Mouse (Mus musculus): ENCODE results near the gene Ndufs7. TPM values are rescaled to one million over a fixed set of nuclear protein-coding genes. Genes with fewer than 3 reads are reported as not detected.

Ndufs7 gene
- polyA plus RNA-seq (2012; fragmentation: generic; extraction: Trizol), result 100 to 1,000 TPM; 324 to 363 TPM

GRCm38 (mm10) chr10:80248971-80249640, at the start of gene Ndufs7:
Gene Ndufs7 (plus strand): TSS chr10:80249121.

GRCm38 (mm10) chr10:80226416-80227165, 22.3 kb upstream of the Ndufs7 start, which contains the start of gene Mum1:
Gene Mum1 (plus strand): TSS chr10:80226434.

GRCm38 (mm10) chr10:80260642-80261584, 12.0 kb downstream of the Ndufs7 start, which contains the start of the genes Gamt and Dazap1:
Gene Gamt (minus strand): TSS chr10:80261012.
Gene Dazap1 (plus strand): TSS chr10:80261486.

GRCm38 (mm10) chr10:80292251-80293146, 43.6 kb downstream of the Ndufs7 start, which contains the start of gene Rps15:
Gene Rps15 (plus strand): TSS chr10:80292453.

GRCm38 (mm10) chr10:80295618-80296425, 46.9 kb downstream of the Ndufs7 start, which contains the start of gene Apc2:
Gene Apc2 (plus strand): TSS chr10:80295977.

Other genes with a start within 250 kb of the Ndufs7 start
- under 1 TPM; 0.58 to 0.84 TPM for gene Arhgap45, start 232.5 kb upstream of the Ndufs7 start, polyA plus RNA-seq (2012; fragmentation: generic; extraction: Trizol)
- gene Polr2e, start 209.3 kb upstream of the Ndufs7 start, polyA plus RNA-seq (2012; fragmentation: generic; extraction: Trizol), result 100 to 1,000 TPM; 195 to 403 TPM
- 1,000 to 10,000 TPM; 1,157 to 1,905 TPM for gene Gpx4, start 202.0 kb upstream of the Ndufs7 start, polyA plus RNA-seq (2012; fragmentation: generic; extraction: Trizol)
- gene Sbno2, start 143.6 kb upstream of the Ndufs7 start, polyA plus RNA-seq (2012; fragmentation: generic; extraction: Trizol), result 10 to 100 TPM; 15.6 to 42.5 TPM
- gene Stk11, start 133.3 kb upstream of the Ndufs7 start, polyA plus RNA-seq (2012; fragmentation: generic; extraction: Trizol), result 100 to 1,000 TPM in 1 of 2 experiments, 10 to 100 TPM in 1; 91.0 to 141 TPM
- 1,000 to 10,000 TPM in 1 of 2 experiments, 100 to 1,000 TPM in 1; 776 to 1,441 TPM for gene Atp5d, start 110.5 kb upstream of the Ndufs7 start, polyA plus RNA-seq (2012; fragmentation: generic; extraction: Trizol)
- 10 to 100 TPM in 1 of 2 experiments, 1 to 10 TPM in 1; 4.8 to 18.5 TPM for gene Cbarp, start 108.3 kb upstream of the Ndufs7 start, polyA plus RNA-seq (2012; fragmentation: generic; extraction: Trizol)
- 10 to 100 TPM; 25.4 to 86.5 TPM for gene Midn, start 100.8 kb upstream of the Ndufs7 start, polyA plus RNA-seq (2012; fragmentation: generic; extraction: Trizol)
- 100 to 1,000 TPM in 1 of 2 experiments, 10 to 100 TPM in 1; 20.0 to 104 TPM for gene Cirbp, start 83.1 kb upstream of the Ndufs7 start, polyA plus RNA-seq (2012; fragmentation: generic; extraction: Trizol)
- gene 1600002K03Rik, start 76.2 kb upstream of the Ndufs7 start, polyA plus RNA-seq (2012; fragmentation: generic; extraction: Trizol), result 10 to 100 TPM; 22.6 to 31.6 TPM
- 1 to 10 TPM; 1.7 to 6.3 TPM for gene Efna2, start 69.6 kb upstream of the Ndufs7 start, polyA plus RNA-seq (2012; fragmentation: generic; extraction: Trizol)
- gene Mum1, start 22.7 kb upstream of the Ndufs7 start, polyA plus RNA-seq (2012; fragmentation: generic; extraction: Trizol), result 10 to 100 TPM; 28.9 to 57.4 TPM
- 100 to 1,000 TPM; 114 to 121 TPM for gene Gamt, start 11.9 kb downstream of the Ndufs7 start, polyA plus RNA-seq (2012; fragmentation: generic; extraction: Trizol)
- gene Dazap1, start 12.4 kb downstream of the Ndufs7 start, polyA plus RNA-seq (2012; fragmentation: generic; extraction: Trizol), result 100 to 1,000 TPM in 1 of 2 experiments, 10 to 100 TPM in 1; 75.3 to 145 TPM
- gene Rps15, start 43.3 kb downstream of the Ndufs7 start, polyA plus RNA-seq (2012; fragmentation: generic; extraction: Trizol), result over 10,000 TPM in 1 of 2 experiments, 1,000 to 10,000 TPM in 1; 7,724 to 18,727 TPM
- 1 to 10 TPM in 1 of 2 experiments, under 1 TPM in 1; 0.41 to 6.4 TPM for gene Apc2, start 46.9 kb downstream of the Ndufs7 start, polyA plus RNA-seq (2012; fragmentation: generic; extraction: Trizol)
- gene 2310011J03Rik, start 71.4 kb downstream of the Ndufs7 start, polyA plus RNA-seq (2012; fragmentation: generic; extraction: Trizol), result 10 to 100 TPM; 76.4 to 84.3 TPM
- gene Pcsk4, start 80.4 kb downstream of the Ndufs7 start, polyA plus RNA-seq (2012; fragmentation: generic; extraction: Trizol), result 1 to 10 TPM; 6.8 to 9.2 TPM
- 1 to 10 TPM; 1.6 to 4.4 TPM for gene Reep6, start 80.8 kb downstream of the Ndufs7 start, polyA plus RNA-seq (2012; fragmentation: generic; extraction: Trizol)
- 10 to 100 TPM in 1 of 2 experiments, 1 to 10 TPM in 1; 2.5 to 11.0 TPM for gene Adamtsl5, start 99.3 kb downstream of the Ndufs7 start, polyA plus RNA-seq (2012; fragmentation: generic; extraction: Trizol)
- gene Plk5, start 107.3 kb downstream of the Ndufs7 start, polyA plus RNA-seq (2012; fragmentation: generic; extraction: Trizol), result not detected
- 10 to 100 TPM in 1 of 2 experiments, 1 to 10 TPM in 1; 8.8 to 32.5 TPM for gene Mex3d, start 138.5 kb downstream of the Ndufs7 start, polyA plus RNA-seq (2012; fragmentation: generic; extraction: Trizol)
- 100 to 1,000 TPM; 239 to 395 TPM for gene Mbd3, start 150.4 kb downstream of the Ndufs7 start, polyA plus RNA-seq (2012; fragmentation: generic; extraction: Trizol)
- gene Uqcr11, start 157.7 kb downstream of the Ndufs7 start, polyA plus RNA-seq (2012; fragmentation: generic; extraction: Trizol), result 1,000 to 10,000 TPM; 1,086 to 1,588 TPM
- 100 to 1,000 TPM in 1 of 2 experiments, 10 to 100 TPM in 1; 52.4 to 135 TPM for gene Tcf3, start 184.5 kb downstream of the Ndufs7 start, polyA plus RNA-seq (2012; fragmentation: generic; extraction: Trizol)
- gene Onecut3, start 245.7 kb downstream of the Ndufs7 start, polyA plus RNA-seq (2012; fragmentation: generic; extraction: Trizol), result under 1 TPM; under 0.01 to 0.01 TPM